Mouse (Mus musculus) MN1 (cell line): ENCODE results near the gene Ndufb6.
"Not testable (repeated sequence)": the region's sequence is repeated elsewhere in the genome, so short reads cannot be mapped to it uniquely, and the experiment has no call there.

Experiments
- DNase-seq: peaks from one replicate; pipeline ENCODE4 v3.0.0-alpha.2; 2016; ENCODE audit warnings: low spot score

Ndufb6 gene

GRCm38 (mm10) chr4:40279276-40279900, at the start of gene Ndufb6:
Ndufb6 (minus strand) TSS chr4:40279421.
- DNase-seq: peak; percentile 94

- DNase-seq: no peak
Measured at GRCm38 (mm10) chr4:40327161-40327560, 47.9 kb upstream of the Ndufb6 start.

DNA sequence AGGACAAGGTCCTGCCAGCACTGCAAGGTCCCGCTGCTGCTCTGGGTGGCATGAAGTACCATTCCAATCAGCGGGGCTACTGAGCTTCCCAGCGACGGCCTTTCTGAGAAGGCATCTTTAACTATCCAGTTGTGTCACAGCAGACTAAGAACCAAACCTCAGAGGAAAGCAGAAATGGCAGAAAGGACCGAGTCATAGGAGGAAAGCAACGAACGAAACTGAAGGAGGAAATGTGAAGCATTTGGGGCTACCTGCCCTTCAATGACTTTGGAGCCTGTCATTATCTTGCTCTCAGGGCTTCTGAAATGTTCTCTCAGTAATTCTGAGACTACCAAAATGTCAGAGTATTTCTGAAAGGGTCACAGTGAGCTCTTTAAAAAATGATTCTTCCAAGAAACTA, 45.4 kb upstream of the Ndufb6 start:
- no peak for DNase-seq

DNA sequence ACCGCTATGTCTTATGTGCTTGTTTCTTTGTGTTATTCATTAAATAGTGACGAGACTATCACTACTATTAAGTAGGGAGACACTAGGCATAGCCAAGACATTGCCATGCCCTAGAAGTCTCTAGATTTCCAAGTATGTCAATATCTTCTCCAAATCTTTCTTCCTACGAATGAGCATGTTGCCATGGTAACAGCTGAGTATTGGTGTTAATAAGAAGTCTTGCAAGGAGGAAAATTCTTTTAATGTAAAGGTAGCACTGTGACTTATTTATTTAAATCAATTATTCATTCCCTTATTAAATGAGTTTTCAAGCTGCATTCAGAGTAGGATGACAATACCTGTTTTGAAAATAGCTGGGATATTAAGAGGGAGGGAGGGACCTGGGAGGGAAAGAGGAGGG, 38.2 kb upstream of the Ndufb6 start:
- DNase-seq: no peak

DNA sequence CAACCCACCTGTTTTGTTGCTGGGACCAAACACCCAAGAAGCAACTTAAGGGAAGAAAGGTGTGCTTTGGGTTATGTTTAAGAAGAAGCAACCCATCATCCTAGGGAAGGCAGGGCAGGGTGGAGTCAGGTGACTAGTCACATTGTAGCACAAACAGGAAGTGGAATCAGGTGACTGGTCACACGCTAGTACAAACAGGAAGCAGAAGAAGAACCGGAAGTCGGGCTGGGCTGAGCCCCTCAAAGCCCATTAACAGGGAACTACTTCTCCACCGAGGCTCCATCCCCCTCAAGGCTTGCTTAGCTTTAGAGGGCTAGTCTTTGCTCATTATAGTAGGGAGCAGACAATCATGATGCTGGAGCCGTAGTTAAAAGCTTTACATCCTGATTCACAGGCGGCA, 33.8 kb upstream of the Ndufb6 start:
- DNase-seq: no peak

DNA sequence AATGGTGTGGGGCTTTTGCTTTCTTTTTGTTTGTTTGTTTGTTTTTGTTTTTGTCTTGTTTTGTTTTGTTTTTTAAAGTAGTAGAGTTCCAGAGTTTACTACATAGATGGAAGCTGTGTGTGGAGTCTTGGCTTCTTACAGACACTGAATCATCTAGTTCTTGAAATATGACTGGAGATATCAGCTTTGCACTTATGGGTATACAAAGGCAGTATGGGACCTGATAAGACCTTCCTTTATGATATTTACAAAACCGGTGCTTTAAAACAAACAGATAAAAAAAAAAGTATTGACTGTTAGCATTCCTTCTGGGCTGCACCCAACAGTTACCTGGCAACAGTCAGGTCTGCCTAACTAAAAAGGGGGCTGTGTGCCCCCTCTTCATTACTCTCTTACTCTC, 33.0 kb upstream of the Ndufb6 start:
- DNase-seq: no peak

DNA sequence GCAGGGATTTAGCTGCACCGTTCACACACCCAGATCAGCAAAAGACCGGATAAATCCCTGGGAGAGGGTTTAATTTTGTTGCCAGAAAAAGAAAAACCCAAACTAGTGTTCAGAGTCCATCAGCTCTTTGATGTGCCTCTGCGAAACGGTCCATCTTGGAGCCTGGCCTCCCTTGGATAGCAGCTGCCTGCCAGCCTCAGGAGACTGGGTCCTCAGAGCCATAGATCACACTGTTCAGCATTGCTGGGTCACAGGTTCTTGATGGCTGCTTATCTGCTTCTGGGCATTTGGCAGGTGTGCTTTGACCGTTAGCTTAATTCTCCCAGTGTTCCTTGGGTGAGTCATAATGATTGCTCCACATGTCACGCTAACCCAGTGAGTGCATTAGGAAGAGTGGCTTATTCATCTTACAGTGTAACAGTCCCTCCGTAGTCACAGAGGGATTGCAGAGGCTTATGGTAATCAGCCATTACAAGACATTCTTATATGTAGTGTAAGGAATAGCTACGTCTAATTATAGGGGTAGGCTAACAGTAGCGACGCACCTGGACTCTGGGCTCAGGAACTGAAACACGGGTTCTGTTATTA, 31.7 kb upstream of the Ndufb6 start:
- no peak for DNase-seq

DNA sequence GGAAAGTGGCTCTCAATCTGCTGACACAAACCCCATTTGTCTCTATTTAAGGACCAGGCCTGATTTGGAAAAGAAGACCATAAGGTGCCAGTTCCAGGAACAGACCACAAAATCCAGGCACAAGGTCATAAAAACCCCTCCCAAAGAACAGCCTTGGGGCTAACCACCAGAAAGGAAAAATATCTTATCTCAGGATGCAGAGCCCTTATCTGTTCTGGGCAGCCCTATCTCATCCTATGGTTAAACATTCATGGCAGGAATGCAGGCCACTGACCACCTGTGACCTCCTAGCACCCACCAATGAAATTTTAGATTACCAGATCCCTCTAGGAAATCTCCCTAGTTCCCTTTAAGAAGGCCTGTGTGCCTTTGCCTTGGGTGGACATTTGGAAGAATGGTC, 30.5 kb upstream of the Ndufb6 start:
- no peak for DNase-seq

DNA sequence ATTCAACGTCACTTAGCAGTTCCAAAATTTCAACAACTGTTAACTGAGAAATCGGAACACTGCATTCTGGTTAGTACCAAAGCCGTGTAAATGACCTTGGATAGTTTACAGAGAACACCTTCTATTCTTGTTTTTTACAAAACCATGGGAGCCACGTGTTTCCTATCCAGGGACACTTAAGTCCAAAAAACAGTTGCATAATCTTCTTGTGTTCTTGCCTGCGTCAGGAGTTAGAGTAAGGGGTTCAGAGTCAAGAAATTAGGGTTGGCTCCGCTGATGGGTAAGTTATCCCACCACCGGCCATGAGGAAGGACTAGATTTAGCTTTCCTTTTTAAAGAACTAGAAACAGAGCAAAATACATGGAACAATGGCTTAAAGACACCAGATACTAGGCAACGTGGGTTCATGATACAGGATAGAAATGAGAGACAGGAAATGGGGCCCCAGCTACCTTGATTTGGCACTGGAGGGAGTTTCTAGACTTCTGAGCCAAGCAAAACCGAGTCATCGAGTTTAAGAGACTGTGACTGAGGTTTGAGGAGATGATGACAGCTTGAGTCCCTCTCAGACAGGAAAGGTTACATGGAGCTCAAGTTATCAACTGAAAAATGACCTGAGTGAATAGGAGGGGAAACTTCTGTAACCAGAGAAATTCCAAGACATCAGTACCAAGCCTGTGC, 23.4 kb upstream of the Ndufb6 start:
- no peak for DNase-seq

DNA sequence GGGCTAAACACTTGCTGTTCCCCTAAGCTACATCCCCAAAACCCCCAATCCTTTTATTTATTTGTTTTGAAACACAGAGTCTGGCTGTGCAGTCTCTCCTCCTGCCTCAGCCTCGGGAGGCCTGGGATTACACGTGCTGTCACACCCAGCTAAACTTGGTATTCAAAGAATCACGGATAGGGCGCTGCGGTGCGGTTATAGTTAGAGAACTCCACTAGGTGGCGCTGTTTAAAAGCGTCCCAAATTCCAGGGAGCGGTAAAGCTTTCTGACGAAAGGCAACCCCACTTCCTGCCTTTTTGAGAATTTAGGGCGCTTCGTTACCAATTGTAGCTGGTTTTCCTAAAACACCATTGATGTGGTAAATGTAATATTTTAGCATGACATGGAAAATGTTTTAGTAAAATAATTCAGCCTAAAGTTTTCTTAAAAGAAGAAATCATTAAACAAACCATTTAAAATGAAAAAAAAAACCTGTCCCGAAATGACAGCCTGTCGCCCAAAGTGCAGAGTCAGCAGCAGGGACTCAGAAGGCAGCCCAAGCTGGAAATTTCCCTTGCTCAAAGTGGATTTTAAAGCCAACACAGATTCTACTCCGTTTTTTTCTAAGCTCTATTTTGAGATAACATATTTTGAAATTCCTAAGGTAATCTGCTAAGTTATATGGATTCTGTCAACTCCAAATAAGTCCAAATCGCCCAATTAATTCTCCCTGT, 22.0 kb upstream of the Ndufb6 start:
- peak; percentile 76 for DNase-seq

- DNase-seq: no peak
Measured at GRCm38 (mm10) chr4:40299169-40299568, 19.9 kb upstream of the Ndufb6 start.

DNA sequence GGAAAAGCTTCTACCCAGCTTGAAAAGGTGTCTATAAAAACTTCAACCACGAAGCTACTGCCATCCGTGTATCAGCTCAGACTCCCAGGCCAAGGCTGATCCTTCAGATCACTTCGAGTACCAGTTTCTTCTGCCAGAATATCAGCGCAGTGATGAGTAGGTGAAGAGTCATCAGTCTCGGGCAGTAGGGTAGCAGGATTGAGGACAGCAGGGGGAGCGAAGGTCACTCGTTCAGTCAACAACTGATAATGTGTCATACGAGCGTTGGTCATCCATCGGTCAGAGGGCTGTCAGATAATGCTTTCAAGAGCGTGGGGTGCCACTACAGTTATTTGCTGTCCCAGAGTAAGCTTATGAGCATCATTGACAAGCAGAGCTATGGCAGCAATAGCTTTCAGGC, 12.3 kb upstream of the Ndufb6 start:
- DNase-seq: not testable (repeated sequence)

DNA sequence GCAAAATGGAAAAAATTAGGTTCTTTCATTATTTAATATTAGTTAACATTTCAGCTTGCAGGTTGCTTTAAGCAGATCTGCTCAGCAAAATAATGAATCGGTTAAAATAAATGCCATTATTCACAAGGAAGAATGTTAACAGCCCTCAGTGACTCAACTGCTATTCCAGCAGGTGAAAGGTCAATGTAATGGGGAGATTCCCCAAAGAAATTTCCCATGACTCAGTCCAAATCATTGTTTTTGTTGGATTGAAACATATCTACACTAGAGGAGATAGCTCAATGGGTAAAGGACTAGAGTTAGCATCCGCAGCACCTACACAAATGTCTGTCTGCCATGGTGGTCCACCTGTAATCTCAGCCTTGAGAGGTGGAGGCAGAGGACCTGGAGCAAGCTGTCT, 9.8 kb upstream of the Ndufb6 start:
- DNase-seq: no peak

DNA sequence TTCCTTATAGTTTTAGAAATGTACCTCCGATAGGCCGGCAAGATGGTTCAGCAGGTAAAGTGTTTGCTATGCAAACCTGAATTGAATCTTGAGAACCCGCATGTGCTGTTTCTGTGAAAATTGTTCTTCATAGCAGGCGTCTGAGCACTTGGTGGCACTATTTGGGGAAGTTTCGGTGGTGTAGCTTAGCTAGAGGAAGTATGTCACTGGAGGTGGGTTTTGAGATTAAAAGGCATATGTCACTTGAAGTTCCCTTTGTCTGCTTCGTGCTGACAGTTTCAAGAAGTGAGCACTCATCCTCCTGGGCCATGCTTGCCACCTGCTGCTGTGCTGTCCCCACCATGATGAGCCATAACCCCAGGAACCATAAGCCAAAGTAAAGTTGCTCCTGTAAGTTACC, 8.2 kb upstream of the Ndufb6 start:
- DNase-seq: no peak

DNA sequence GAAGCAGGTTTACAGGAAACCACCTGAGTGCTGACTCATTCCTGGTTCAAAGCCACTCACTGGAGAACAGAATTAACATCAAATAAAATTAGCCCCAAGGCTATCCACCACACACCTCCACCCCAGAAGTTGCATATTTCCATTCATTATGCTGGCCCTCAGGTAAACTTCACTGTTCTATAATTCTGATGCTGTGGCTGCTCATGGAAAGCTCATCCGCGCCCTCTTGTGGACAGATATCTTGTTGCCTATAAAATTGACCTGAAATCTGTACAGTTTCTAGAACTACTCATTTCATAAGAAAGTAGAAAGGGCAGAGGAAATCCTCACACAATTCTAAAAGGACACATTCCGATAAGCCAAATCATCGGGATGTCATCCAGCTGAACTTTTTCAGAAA, 6.4 kb upstream of the Ndufb6 start:
- DNase-seq: peak; percentile 60

GRCm38 (mm10) chr4:40278880-40279275, 343 bp downstream of the Ndufb6 start:
- DNase-seq: peak; percentile 15

GRCm38 (mm10) chr4:40269430-40270032, 9.7 kb downstream of the Ndufb6 start, which contains the start of the genes Smim27 and Topors:
Smim27 (plus strand) TSS chr4:40269579.
Topors (minus strand) TSS chr4:40269850.
- DNase-seq: peak; percentile 95

GRCm38 (mm10) chr4:40268835-40269234, 10.4 kb downstream of the Ndufb6 start:
- DNase-seq: peak; percentile 26

- peak; percentile 83 for DNase-seq
Measured at GRCm38 (mm10) chr4:40268204-40268813, 10.9 kb downstream of the Ndufb6 start.

DNA sequence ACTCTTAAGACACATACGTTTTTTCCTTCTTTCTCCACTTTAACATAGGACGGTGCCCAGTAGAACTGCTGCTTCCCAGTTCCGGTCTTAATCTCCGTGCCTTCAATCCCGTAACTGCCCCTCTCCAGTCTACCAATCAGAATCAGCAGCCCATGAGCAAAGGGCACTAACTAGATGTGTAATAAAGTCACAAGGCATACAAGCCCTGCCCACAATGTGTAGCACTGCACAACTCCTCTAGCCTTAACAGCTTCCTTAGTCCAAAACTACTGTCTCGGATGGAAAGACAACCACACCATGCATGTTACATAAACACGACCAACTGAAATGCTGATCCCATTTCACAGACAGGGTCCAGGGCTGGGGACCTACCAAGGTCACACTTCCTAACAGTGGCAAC, 11.5 kb downstream of the Ndufb6 start:
- DNase-seq: no peak

DNA sequence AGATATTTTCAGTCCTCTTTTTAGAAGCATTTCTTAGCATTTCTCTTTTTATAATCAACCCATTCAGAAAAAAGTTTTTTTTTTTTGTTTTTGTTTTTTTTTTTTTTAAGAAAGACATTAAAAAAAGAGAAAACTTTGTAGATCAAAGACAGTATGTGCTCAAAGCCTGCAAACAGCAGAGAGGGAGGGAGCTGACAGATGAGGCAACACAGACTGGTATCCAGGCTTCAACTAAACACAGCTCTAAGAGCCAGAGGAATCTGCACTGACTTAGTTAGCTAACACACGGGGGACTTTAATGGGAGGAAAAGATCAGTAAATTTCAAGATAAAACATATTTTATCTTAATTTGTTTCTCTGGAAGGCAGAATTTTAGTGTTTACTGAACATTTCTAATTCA, 14.9 kb downstream of the Ndufb6 start:
- DNase-seq: peak; percentile 49
